Mouse (Mus musculus) bone marrow, adult 2 months (tissue): ENCODE data around the gene Pa2g4.

Experiments used
- CTCF ChIP-seq: fragments of 200-500 bp; IDR thresholded peaks from 2 replicates; pipeline ENCODE4 v1.5.1; 2011; ENCODE audit warnings: low read length, control low read depth; ENCODE audit not compliant: control insufficient read depth, insufficient read depth
- POLR2A ChIP-seq: fragments of 200-500 bp; IDR thresholded peaks from 2 replicates; pipeline ENCODE4 v1.6.1; 2011; ENCODE audit warnings: low read depth, mild to moderate bottlenecking, control low read depth, low read length, borderline replicate concordance; ENCODE audit not compliant: control insufficient read depth

GRCm38 (mm10) chr10:128516677-128517076 is 49.1 kb downstream of the Pa2g4 start:
- TF ChIP-seq CTCF: no peak
- no peak for TF ChIP-seq POLR2A
